Mouse (Mus musculus) liver, embryonic 14.5 days (tissue): ENCODE data around the gene Fgfrl1.

ENCODE experiments used
- CTCF ChIP-seq: IDR thresholded peaks from 2 replicates; pipeline ENCODE4 v1.5.1; 2016; ENCODE audit warnings: antibody characterized with exemption, low read depth, control low read depth
- EP300 ChIP-seq: IDR thresholded peaks from 2 replicates; pipeline ENCODE4 v1.6.1; 2016; ENCODE audit warnings: antibody characterized with exemption, low read depth

- peak; percentile 46 for TF ChIP-seq CTCF
- TF ChIP-seq EP300 = no peak
These were observed 27.6 kb downstream of the Fgfrl1 start for GRCm38 (mm10) chr5:108719761-108720160.
